Mouse (Mus musculus) urinary bladder, postnatal 25 days (tissue): ENCODE results near the gene Nxpe3.
"Not testable (repeated sequence)": the region's sequence is repeated elsewhere in the genome, so short reads cannot be mapped to it uniquely, and the experiment has no call there.

Source experiments
- DNase-seq: peaks from one replicate; pipeline ENCODE4 v3.0.0; 2022; ENCODE audit warnings: low spot score

Gene Nxpe3

DNA sequence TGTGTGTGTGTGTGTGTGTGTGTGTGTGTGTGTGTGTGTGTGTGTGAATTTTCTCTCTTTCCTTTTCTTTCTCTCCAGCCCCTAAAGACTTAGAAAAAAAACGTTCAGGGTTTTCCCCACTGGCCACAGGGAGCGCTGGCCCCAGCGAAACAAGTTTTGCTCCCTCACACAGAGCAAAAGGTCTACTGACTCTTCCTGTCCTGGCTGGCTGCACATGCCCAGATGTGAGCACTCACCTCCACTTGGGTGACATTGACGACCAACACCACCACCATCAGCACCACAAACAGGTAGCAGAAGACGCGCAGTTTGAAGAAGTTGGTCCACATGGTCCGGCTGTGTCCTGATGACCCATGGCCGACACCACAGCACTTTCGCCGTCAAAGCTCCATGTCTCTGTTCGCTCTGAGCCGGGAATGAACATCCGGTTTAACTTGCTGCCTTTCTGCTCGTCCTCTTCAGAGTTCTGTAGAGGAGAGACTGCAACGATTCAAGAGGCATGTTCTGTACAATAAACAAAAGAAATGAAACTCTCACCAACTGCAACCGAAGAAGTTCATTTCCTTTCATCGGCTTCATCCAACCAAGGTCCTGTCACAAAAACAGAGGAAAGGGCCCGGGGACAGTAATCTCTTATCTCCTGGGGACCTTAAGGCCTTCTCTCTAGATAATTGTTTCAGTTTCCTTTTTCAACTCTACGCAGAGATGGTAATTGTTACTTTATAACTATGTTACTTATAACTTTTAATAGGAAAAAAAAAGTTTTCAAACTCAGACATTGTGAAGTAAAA, 4.5 kb downstream of the Nxpe3 start:
- no peak for DNase-seq

DNA sequence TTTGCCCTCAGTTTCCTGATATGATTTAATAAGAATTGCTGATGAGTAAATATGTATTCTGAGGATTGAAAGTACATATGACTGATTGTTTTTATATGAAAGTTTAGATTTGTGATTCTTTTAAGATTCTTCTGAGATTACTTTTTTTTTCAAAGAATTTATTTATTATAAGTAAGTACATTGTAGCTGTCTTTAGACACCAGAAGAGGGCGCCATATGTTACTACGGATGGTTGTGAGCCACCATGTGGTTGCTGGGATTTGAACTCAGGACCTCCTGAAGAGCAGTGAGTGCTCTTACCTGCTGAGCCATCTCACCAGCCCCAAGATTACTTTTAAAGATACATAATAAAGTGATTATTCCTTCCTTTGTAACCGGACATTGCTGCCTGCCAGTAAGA, 5.6 kb downstream of the Nxpe3 start:
- DNase-seq: no peak

DNA sequence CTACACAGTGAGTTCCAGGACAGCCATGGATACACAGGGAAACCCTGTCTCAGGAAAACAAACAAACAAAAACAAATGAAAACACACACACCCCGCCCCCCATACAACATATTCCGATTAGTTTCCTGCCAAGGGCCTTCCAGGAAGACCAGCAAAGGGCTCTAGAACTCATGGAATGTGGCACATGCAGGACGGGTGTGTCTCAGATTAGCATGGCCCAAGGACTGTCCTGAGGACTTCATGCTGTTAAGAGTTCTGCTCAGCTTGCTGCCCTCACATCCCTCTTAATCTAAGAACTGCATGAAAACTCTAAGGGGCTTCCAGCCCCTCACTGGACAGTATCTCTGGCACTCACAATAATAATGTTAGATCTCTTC, 6.5 kb downstream of the Nxpe3 start:
- DNase-seq: no peak

DNA sequence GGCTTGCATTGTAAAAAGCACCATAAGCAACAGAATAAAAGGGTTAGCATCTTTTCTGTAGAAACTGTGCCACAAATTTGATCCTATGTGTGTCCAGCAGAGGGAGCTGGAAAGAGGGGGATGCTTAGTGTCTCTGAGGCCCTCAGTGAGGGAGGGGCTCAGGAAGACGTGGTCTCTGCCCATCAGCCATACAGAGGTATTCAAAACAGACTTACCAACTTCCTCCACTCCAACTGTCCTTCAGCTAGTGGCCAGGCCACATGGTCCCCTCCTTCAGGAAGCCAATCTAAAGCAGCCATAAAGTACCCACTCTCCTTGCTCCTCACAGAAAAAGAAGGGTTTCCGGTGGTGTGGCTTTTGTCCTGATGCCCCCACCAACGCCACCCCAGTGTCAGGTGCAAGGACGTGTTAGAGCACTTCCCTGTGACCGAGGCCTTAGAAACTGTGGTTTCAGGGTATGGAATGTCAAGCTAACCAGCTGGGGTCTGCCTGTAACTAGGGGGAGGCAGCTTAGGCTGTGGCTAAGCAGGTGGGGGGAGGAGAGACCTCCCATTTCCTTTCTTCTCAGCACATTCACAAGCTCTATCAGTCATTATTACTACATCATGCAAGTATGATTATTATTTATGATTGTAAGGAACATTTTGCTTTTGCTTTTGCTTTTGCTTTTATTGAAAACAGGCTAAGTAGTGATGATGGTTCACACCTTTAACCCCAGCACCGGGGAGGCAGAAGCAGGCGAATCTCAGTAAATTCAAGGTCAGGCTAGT, 7.1 kb downstream of the Nxpe3 start:
- DNase-seq: no peak

DNA sequence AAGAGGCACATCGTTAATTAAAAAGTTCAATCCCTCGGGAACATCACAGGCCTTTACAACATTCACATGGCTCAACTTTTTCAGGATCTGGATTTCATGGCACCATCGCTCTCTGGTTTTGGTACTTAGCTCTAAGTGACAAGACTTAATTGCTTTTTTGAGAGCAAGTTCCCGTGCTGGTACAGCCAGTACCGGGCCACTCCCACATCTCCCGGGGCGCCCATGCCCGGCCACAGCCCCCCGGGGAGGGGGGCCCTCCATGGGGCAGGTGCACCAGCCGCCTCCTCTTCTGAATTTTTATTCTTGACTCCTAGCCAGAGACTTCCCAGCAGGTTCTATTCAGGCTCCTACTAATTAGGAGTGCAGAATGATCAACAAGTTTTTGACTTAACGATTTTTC, 10.8 kb downstream of the Nxpe3 start:
- DNase-seq: no peak

DNA sequence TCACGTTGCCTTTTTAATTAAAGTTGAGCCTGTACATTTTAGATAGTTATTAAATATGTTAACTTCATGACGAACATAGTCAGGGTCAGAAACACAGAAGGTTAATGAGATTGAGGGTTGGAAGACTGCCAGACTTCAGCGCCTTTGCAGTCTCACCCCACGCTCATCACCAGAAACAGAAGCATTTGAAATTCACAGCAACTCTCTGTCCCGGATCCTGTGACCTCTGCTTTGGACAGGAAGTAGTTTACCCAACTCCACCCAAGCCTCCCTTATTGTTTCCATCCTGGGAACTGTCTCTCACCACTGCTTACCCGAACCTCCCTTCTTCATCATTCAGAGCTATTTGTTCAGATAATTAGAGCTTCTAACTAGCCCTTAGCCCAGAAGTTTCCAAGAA, 19.1 kb downstream of the Nxpe3 start:
- DNase-seq: no peak

DNA sequence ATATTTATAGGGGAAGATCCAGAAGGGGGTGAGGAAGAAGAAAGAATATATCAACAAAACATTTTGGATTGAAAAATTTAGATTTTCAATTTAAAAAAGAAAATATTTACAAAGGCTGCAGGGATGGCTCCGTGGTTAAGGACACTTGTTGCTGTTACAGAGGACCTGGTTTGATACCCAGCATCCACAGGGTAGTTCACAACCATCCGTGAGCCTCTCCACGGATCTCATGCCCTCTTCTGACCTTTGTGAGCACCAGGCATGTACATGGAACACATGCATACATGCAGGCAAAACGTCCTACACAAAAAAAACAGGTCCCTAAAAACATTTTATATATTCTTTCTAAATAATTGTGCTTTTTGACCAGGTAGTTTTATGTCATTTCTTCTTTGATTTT, 31.3 kb downstream of the Nxpe3 start:
- no peak for DNase-seq

DNA sequence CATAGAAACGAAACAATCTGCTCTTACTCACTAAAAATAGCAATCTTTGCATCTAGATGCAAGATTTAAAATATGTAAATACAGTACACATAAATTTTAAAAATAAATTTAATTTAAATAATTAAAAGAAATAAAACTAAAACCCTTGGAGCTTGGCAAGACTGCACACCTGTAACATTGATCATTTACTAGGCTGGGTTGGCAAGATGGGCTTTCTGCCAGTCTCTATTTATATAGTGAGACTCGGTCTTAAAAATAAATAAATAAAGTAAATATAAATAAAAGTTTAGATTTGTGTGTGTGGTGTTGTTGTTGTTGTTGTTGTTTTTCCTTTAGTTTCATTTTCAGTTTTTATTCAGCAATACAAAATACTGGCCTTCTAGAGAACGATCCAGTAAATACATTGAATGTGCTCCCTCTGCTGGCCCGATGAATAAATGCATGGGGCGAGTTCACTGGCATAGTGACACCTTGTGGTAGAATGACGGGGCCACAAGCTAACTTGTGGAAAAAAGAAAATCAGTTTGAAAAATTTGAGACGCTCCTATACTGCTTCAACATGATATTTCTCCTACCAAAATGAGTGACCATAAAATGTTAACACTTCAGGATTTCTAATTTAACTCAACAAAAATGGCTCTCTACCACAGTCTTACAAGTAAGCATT, 31.8 kb downstream of the Nxpe3 start:
- DNase-seq: peak; percentile 37

DNA sequence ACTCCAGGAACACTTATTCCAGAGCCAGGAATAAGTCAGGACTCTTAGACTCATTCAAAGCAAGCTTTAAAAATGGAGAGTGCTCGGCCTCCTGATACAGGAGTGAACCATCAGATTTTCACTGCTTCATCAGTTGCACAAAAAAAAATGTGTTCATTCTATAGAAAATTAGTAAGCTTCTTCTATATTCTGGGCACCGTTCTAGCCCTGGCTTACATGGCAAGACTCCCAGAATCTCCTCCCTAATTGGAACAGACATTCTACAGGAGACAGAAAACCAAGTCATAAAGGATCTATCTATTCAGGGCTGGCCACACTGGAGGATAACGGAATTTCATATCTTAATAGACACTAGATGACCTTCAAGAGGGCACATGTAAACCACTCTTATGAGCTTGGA, 34.0 kb downstream of the Nxpe3 start:
- DNase-seq: no peak

DNA sequence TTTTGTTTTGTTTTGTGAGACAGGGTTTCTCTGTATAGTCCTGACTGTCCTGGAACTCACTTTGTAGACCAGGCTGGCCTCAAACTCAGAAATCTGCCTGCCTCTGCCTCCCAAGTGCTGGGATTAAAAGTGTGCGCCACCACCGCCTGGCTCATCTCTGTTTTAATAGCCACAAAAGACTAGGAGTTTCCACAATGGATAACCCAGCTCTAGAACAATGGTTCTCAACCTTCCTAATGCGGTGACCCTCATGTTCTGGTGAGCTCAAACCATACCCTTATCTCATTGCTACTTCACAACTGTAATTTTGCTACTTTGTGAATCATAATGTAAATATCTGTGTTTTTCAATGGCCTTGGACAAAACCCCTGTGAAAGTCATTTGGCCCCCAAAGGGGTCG, 35.7 kb downstream of the Nxpe3 start:
- not testable (repeated sequence) for DNase-seq

DNA sequence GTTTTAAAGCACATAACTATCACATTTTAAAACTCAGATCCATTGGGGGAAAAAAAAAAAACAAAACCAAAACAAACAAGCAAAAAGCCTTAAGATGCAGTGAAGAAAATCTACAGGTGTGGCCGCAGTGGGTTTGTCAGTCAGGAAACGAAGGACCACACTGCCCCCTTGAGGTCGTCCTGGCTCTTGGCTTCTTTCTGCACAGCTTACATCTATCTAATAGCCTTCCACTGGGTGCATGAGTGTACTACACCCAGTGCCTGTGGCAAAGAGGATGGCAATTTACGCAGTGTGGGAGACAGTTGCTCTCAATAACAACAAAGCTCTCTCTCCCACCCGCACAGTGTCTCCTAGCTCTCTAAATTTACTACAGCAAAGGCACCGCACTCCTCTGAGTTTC, 36.6 kb downstream of the Nxpe3 start:
- peak; percentile 68 for DNase-seq

DNA sequence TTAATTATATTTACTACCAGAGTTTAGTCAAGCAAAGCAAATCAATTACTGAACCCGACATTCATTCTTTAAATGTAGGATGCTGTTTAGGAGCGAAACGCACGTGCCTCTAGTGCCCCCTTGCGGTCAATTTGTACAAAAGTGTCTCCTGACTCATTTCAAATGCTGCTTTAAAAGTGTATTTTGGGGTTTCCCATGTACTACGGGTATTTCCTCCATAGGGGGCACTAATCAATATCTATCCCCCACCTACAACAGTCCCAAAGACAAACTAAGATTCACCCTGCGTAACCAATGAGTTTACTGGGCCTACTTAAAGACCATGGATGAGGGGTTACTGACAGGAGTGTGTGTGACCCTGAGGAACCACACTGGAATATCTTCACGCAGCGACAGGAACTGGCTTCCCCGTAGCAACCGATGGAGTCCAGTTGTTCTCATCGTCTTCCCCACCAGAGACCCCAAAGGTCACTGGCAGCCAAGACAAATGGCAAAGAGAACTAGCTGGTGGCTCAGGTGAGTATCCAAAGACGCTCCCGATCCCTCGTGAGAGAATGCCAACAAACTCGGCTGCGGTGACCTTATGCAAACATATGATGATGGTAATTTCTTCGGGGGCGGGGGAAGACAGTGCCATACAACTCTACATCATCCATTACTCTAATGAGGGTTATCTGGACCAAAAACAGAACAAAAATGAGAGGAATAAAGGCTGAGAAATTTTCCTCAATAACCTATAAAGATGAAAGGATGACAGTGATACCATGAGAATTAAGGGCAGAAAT, 42.0 kb downstream of the Nxpe3 start:
- DNase-seq: peak; percentile 81

DNA sequence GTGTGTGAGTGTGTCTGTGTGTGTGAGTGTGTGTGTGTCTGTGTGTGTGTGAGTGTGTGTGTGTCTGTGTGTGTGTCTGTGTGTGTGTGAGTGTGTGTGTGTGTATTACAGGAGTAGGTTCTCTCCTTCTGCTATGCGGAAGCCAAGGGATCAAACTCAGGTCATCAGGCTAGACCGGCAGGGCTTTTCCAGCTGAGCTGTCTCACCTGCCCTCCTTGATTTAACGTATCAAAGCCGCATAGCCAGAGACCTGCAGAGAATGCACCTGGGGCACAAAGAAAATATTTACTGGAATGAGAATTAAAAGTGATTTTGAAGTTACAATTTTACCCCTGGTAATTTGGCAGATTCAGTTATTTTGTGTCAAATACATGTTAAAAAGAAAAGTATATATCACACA, 42.6 kb downstream of the Nxpe3 start:
- no peak for DNase-seq

DNA sequence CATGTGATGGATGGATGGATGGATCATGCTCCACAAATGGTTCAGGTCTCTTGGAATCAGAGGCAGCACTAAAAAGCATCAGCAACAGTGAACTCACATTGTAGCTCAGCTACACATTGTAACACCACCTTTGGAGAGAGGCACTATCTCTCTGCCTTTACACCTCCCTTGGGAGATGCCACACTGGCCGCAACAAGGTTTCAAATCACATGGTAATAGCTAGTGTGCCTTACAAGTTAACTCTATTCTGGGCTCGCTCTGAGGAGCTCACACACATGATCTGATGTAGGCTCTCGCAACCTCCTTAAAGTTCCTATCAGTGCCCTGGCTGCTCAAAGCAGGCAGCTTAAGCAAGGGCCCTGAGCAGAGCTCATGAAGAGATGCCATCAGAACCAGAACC, 44.6 kb downstream of the Nxpe3 start:
- no peak for DNase-seq

DNA sequence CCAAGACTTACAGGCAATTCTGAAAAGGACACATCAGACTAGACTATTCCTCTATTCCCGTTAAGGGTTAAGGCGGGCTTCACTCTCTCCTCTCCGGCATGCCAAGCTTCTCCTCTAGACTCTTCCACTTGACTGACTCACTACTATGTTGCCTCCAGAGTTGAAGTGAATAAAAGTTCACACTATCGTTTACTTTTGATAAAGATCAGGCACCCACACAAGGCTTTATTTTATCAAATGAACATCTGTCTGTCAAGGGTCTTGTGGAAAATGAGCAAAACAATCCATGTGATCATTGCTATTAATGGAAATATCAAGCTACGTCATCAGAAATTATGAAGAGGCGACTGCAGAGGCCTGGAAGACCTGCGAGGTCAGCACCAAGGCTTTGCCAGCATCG, 47.4 kb downstream of the Nxpe3 start:
- no peak for DNase-seq

DNA sequence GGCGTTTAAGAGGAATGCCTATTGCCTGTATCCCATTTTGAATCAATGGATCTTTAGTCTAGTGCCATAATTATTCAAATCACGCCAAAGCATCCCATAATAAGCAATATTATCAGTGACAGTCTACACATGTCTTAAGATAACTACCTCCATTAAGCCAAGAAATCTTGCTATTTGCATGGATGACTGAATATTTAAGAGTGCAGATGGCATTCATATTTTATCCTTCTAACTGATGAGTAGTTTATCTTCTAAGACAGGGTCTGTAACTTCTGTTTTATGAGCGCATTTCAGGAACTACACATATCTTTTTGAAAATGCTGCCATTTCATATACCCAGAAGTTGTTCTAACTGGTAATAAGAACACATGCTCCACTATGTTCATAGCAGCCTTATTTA, 50.2 kb downstream of the Nxpe3 start:
- DNase-seq: no peak

DNA sequence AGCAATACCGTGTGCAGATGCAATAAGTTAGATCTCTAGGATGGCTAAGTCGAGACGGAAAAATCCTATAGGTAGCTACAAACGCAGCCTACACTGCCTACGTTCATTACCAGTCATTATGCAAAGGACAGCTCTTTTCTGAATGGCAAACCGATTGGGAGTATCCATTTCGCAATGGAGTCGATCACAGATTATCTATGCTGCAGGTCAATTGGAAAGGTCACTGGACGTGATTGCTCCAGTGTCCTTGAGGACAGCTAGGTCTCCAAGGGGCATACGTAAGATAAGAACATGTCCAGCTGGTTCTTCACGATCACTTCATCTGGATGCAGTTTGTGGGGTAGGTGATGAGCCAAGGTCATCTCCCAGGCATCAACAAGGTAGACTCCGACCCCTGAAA, 51.2 kb downstream of the Nxpe3 start:
- no peak for DNase-seq

DNA sequence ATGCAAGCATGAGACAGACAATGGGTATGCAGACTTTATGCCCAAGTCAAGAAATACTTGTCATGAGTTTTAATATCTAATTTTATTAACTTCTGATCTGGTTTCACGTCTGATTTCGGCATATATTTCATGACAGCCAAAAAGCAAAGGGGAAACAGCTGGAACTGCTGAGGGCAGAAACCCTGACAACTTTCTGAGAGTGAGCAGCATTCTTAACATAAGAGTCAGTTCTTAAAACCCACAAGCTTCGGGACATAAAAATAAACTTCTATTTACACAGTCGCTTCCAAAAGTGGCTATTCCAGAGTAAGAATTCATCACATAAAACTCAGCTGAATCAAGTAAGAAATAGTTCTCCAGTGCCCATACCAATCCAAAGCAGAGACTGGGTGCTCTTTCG, 52.0 kb downstream of the Nxpe3 start:
- DNase-seq: no peak

DNA sequence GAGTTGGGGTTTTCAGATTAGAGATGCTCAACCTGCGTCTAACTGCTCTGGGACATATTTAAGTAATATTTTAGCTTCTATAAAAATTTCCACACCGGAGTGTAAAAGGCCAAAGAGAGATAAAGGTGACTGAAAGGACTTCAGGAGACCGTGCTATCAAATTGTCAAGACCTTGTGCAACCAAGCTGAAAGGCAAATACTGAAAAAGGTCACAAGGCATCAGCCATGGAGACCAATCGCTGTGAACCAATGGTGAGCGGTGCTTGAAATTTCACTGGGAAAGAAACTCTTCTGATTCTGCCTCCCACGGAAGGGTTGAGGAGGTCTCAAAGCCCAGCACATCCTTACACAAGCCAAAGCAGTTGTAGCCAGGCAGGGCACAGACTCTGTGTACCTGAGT, 53.6 kb downstream of the Nxpe3 start:
- no peak for DNase-seq

DNA sequence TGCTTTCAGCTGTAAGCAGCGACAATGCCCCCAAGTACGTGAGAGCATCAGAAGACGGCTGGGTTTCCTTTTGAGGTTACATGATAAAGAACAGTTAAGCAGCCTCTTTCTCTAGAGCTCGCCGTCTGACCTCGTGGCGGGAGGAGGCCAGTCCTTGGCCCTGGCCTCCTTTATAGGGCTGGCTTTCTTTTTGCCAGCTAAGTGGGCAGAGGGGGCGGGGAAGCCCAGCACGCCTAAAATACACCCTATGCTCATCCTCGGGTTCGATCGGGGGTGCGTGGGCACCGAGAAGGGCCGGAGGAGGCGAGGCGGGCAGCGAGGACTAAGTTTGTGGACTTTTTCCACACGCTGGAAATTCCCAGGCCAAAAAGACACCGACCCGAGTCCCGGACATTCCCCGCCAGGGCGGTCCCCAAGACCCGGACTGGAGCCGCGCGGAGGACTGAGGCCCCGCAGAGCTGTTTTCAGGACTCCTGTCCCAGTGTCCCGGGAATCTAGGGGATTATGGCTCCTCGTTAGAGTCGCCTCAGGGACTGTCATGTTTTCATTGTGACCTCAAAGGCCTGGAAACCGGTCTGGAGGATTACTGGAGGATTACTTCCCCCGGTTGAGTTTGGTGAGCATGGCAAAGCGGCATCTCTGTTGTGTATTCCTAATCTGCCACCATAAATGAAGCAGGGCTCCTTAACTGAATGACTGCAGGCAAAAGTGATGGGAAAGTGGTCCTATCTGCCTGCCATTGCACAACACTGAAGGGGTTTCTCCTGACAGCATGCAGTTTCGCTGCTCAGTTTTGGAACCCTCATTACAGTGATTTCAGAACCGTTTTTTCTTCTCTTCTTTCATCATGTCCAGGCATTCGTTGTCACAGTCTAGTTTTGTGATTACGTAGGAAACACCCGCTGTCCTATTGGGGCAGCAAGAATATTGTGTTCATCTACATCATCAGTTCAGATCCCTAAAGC, 56.3 kb downstream of the Nxpe3 start, which contains the start of gene Nfkbiz:
TSS of gene Nfkbiz (minus strand) at position 390 of the 965 bp plus-strand sequence.
- DNase-seq: peak; percentile 82

DNA sequence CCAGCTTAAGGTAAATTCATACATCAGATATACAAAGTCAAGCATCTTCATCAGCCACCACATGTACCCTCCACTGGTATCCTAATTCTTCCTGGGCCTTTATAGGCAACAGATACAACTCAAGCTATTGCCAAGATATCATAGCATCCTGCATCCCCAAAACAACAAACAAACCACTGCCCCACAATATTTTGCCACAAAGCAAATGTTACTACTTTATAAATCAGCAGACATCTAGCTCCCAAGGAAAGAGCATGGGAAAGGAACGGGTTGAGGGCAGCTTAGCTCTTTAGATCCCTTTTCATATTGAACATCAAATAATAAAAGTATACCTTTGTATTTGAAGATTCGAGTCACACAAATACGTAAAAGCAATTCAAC, 57.0 kb downstream of the Nxpe3 start:
- DNase-seq: no peak
